Mouse (Mus musculus) right cerebral cortex, adult 2 months (tissue): ENCODE data around the gene Gm10518.

Source experiments
- DNase-seq, 2 experiments: peaks; one replicate each; pipeline ENCODE4 v3.0.0; 2021 to 2022; ENCODE audit warnings: low spot score in 2 of 2

Gm10518 gene

GRCm38 (mm10) chr1:179833596-179833995 lies 30.4 kb downstream of the Gm10518 start:
- no peak for DNase-seq

GRCm38 (mm10) chr1:179835753-179836425 lies 32.7 kb downstream of the Gm10518 start:
- no peak for DNase-seq

GRCm38 (mm10) chr1:179836426-179837404 lies 33.5 kb downstream of the Gm10518 start:
- DNase-seq = no peak

GRCm38 (mm10) chr1:179842568-179842967 lies 39.4 kb downstream of the Gm10518 start:
- peak in 1 of 2 experiments; percentile 6 for DNase-seq

- DNase-seq = no peak
Observed at GRCm38 (mm10) chr1:179843981-179844380, 40.8 kb downstream of the Gm10518 start.

- DNase-seq = peak; percentile 55 to 64
Observed at GRCm38 (mm10) chr1:179844894-179845293, 41.7 kb downstream of the Gm10518 start.

GRCm38 (mm10) chr1:179845832-179846499 lies 42.8 kb downstream of the Gm10518 start:
- no peak for DNase-seq

GRCm38 (mm10) chr1:179847173-179847572 lies 44.0 kb downstream of the Gm10518 start:
- DNase-seq = no peak

GRCm38 (mm10) chr1:179847759-179848389 lies 44.7 kb downstream of the Gm10518 start:
- DNase-seq = peak; percentile 83 to 90

- DNase-seq = peak; percentile 30 to 31
Observed at GRCm38 (mm10) chr1:179853421-179853820, 50.2 kb downstream of the Gm10518 start.
